Mouse (Mus musculus): ENCODE results near the gene Plscr4. TPM values are rescaled to one million over a fixed set of nuclear protein-coding genes. Genes with fewer than 3 reads are reported as not detected.

Gene Plscr4
- total and polyA plus RNA-seq, 3 experiments = not detected

GRCm38 (mm10) chr9:92481663-92482062 is 24.5 kb downstream of the Plscr4 start:
- Histone ChIP-seq H3K9me3 (replicated peaks; ENCODE audit: insufficient read depth, low read length) (no peaks in the 10 kb centered on the region), H3K79me2 (ENCODE audit: control insufficient read depth, insufficient read depth, low read length, poor library complexity) (no peaks in the 10 kb centered on the region), H3K4me3 (ENCODE audit: control insufficient read depth in 1 of 2, insufficient read depth in 1 of 2, low read depth in 2 of 2, low read length in 2 of 2) (no peak overlapping the region), H3K36me3 (ENCODE audit: control insufficient read depth in 1 of 2, insufficient read depth in 2 of 2, low read length in 2 of 2) (no peaks in the 10 kb centered on the region), H3K27ac (ENCODE audit: control insufficient read depth, low read depth, low read length) (no peak overlapping the region), H3K4me1 (ENCODE audit: control insufficient read depth in 1 of 2, insufficient read depth in 2 of 2, low read length in 2 of 2) (no peaks in the 10 kb centered on the region), H3K27me3 (ENCODE audit: control insufficient read depth in 1 of 2, insufficient read depth in 2 of 2, low read length in 2 of 2) (no peaks in the 10 kb centered on the region), H3K9ac (ENCODE audit: control insufficient read depth, low read depth, low read length, poor library complexity, severe bottlenecking) (no peak overlapping the region)
- no peak for DNase-seq (ENCODE audit: low read depth, low spot score)
- no peak for TF ChIP-seq ZMIZ1 (IDR thresholded peaks at IDR 0.05; ENCODE audit: low read depth, low read length)
- no peak for TF ChIP-seq CTCF (IDR thresholded peaks at IDR 0.05 in 2 of 3, conservative IDR thresholded peaks at IDR 0.05 in 1 of 3; ENCODE audit: control insufficient read depth in 1 of 3, insufficient read depth in 1 of 3, low read depth in 2 of 3, low read length in 3 of 3, poor library complexity in 1 of 3, severe bottlenecking in 1 of 3)
- no peak for TF ChIP-seq MYC (IDR thresholded peaks at IDR 0.05; ENCODE audit: low read depth, low read length)
- no peak for TF ChIP-seq USF1 (IDR thresholded peaks at IDR 0.05; ENCODE audit: low read depth, low read length)
- no peak for TF ChIP-seq ELF1 (IDR thresholded peaks at IDR 0.05; ENCODE audit: low read depth, low read length)
- TF ChIP-seq EP300 (IDR thresholded peaks at IDR 0.05; ENCODE audit: low read depth in 1 of 2, low read length in 2 of 2) = no peak
- TF ChIP-seq CHD2 (IDR thresholded peaks at IDR 0.05; ENCODE audit: low read length) = no peak
- TF ChIP-seq MXI1 (IDR thresholded peaks at IDR 0.05; ENCODE audit: low read depth, low read length) = no peak
- no peak for TF ChIP-seq MEF2A (IDR thresholded peaks at IDR 0.05; ENCODE audit: extremely low read depth, insufficient replicate concordance, low read depth, low read length, poor library complexity, severe bottlenecking)
- TF ChIP-seq ZNF384 (IDR thresholded peaks at IDR 0.05; ENCODE audit: low read depth, low read length) = no peak

DNA sequence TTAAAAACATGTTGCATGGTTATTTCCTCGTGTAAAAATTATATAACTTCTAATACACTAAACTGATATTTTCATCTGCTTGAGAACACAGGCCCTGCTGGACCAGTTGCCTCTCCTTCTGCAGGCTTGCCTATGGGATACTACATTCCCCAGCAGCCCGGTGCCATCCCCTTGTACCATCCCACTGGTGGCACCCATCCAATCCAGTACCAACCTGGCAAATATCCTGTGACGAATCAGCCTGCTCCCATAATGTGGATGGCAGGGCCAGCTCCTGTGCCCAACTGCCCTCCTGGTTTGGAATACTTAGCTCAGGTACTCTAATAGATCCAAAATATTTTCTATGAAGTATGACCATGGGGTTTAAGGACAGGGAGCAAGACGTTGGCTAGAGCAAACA is 25.4 kb downstream of the Plscr4 start:
- H3K27ac ChIP-seq (ENCODE audit: control insufficient read depth, low read depth, low read length) = no peak overlapping the region
- TF ChIP-seq MEF2A (IDR thresholded peaks at IDR 0.05; ENCODE audit: extremely low read depth, insufficient replicate concordance, low read depth, low read length, poor library complexity, severe bottlenecking) (no peak), ZNF384 (IDR thresholded peaks at IDR 0.05; ENCODE audit: low read depth, low read length) (no peak), NELFE (IDR thresholded peaks at IDR 0.05; ENCODE audit: low read depth, low read length) (no peak), RAD21 (IDR thresholded peaks at IDR 0.05; ENCODE audit: low read depth, low read length) (no peak), MXI1 (IDR thresholded peaks at IDR 0.05; ENCODE audit: low read depth, low read length) (no peak), MYC (IDR thresholded peaks at IDR 0.05; ENCODE audit: low read depth, low read length) (no peak), POLR2AphosphoS5 (IDR thresholded peaks at IDR 0.05; ENCODE audit: borderline replicate concordance, low read depth, low read length) (no peak), UBTF (IDR thresholded peaks at IDR 0.05; ENCODE audit: borderline replicate concordance, insufficient read depth, low read depth, low read length) (no peak), TAL1 (IDR thresholded peaks at IDR 0.05; ENCODE audit: low read length) (no peak), MAFK (IDR thresholded peaks at IDR 0.05; ENCODE audit: borderline replicate concordance, low read depth, low read length) (no peak), TCF12 (IDR thresholded peaks at IDR 0.05; ENCODE audit: low read depth, low read length) (no peak), ZKSCAN1 (IDR thresholded peaks at IDR 0.05; ENCODE audit: low read depth, low read length) (no peak)
- no peaks in the 10 kb centered on the region for H3K36me3 ChIP-seq (ENCODE audit: control insufficient read depth in 1 of 2, insufficient read depth in 2 of 2, low read length in 2 of 2)
- H3K9me3 ChIP-seq (replicated peaks; ENCODE audit: insufficient read depth, low read length) = no peaks in the 10 kb centered on the region
- H3K79me2 ChIP-seq (ENCODE audit: control insufficient read depth, insufficient read depth, low read length, poor library complexity) = no peaks in the 10 kb centered on the region
- no peak for DNase-seq (ENCODE audit: low read depth, low spot score)
- H3K4me3 ChIP-seq (ENCODE audit: control insufficient read depth in 1 of 2, insufficient read depth in 1 of 2, low read depth in 2 of 2, low read length in 2 of 2) = no peak overlapping the region
- H3K9ac ChIP-seq (ENCODE audit: control insufficient read depth, low read depth, low read length, poor library complexity, severe bottlenecking) = no peak overlapping the region
- H3K27me3 ChIP-seq (ENCODE audit: control insufficient read depth in 1 of 2, insufficient read depth in 2 of 2, low read length in 2 of 2) = no peaks in the 10 kb centered on the region
- no peaks in the 10 kb centered on the region for H3K4me1 ChIP-seq (ENCODE audit: control insufficient read depth in 1 of 2, insufficient read depth in 2 of 2, low read length in 2 of 2)
